Mouse (Mus musculus): ENCODE measurements around the gene Iqck.
A peak's percentile ranks its signal among the peaks of the same experiment; 100 is the strongest.

Iqck gene

GRCm38 (mm10) chr7:118911571-118911970 lies 56.0 kb downstream of the Iqck start:
- no peak for DNase-seq (ENCODE audit: low read depth, low spot score)

GRCm38 (mm10) chr7:118912049-118912490 lies 56.5 kb downstream of the Iqck start:
- no peak for DNase-seq (ENCODE audit: low read depth, low spot score)

- no peak for DNase-seq (ENCODE audit: low read depth, low spot score)
Observed at GRCm38 (mm10) chr7:118914561-118915165, 59.1 kb downstream of the Iqck start.

DNA sequence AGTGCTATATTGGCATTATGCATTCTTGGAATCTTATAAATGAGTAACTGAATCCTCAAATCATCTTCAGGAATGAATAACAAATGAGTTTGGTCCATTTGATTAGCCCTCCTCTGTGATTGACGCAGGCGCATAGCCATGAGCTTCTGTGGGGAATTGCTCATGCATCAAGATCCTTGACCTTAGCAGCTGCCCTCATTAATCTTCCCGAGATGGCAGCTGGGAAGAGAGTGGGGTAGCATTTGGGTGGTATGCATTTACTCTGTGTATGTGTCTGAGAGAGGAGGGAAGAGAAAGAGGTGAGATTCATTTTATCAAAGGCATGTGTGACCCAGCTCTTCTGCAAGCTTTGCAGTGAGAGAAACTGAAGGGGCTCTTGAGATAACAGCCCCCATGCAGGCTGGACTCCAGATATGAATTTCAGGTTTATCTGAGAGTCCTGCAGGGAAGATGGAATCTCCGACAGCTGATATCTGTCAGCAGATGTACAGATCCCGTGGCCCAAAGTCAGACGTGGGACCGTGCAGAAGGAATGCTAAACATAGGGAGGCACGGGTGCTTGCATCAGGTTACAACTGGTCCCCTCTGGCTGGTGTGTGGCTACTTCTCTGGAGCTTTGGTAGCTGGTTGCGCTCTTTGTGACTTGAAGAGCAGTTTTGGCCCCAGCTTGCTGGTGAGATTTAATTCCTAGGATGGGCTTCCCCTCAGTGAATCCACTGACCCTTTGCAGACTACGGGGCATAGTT lies 63.9 kb downstream of the Iqck start:
- no peak for DNase-seq (ENCODE audit: low read depth, low spot score)

DNA sequence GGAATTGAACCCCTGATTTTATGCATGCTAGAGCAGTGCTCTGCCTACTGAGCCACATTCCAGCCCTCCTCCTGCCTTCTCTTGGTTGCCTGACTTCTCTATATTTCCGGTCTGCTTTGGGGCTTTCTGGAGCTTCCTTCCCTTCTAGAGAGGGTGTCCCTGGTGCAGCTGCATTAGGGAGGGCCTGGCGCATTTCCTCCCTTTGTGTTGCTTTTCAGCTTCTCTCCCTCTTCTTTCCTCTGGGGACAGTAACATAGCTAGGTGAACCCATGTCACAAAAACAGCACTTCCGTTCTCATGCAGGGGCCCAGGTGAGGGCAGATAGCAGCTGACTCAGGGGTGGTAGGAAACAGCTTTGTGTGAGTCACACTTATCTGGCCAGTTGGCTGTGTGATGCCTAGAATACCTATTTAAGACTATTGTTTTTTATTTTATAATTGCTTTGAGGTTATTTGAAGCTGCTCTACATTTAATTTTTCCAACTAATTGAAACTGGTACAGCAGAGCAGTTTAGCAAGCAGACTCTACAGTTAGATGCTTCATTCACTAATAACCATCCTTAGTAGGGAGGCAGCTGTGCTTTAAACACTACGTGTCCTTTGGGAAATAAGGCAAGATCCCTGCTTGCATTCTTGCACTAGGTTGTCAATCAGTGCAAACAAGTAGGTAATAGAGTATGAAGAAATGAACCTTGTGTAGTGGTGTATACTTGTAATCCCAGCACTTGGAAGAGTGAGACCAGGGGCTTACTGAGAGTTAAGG lies 67.1 kb downstream of the Iqck start:
- peak; percentile 10 for DNase-seq (ENCODE audit: low read depth, low spot score)

DNA sequence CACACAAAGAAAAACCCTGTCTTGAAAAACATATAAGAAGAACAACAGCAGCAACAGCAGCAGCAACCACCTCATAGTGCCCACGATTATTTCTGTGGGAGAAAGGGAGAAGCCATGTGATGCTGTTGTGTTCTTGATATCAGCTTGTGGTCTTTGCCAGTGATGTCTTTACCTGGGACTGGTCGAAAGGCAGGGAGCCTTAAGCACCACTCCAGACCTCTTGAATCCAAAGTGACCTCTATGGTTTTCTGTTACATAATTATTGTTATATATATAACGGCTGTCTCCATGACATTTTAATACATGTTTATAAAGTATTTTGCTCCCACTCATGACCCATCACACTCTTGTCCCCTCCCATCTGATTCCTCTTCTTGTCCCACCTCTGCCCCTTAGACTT lies 70.0 kb downstream of the Iqck start:
- no peak for DNase-seq (ENCODE audit: low read depth, low spot score)

GRCm38 (mm10) chr7:118926516-118927260 lies 71.1 kb downstream of the Iqck start:
- no peak for DNase-seq (ENCODE audit: low read depth, low spot score)

DNA sequence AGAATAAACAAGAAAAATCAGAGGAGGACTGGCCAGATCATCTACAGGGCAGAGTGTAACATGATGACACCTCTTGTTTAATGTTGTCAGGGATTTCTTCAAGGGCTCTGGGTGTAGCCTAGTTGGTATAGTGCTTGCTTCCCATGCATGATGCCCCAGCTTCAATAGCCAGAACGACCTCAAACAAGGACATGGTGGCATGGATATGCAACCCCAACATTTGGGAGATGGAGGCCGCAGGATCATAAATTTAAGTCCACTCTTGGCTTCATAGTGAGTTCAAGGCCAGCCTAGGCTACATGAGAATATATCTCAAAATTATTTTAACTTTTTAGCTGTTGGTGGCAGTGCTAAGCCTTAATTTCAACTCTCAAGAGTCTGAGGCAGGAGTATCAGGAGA lies 71.7 kb downstream of the Iqck start:
- no peak for DNase-seq (ENCODE audit: low read depth, low spot score)

DNA sequence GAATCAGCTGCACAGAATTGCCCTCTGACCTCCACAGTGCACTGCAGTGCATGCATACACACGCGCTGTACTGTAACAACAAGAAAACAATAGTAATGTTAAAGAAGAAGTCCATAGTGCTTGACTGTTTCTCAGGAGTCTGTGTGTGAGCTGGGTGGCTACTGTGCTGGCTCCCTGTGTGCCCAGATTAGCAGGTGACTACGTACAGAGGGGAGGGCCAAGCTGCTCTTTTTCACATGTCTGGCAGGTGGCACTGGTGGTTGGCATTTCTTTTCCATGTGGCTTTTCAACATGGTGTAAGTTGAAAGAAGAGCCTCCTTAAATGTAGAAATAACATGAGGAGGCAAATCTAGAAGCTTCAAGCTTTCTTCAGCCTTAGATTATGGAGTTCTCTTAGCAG lies 72.8 kb downstream of the Iqck start:
- no peak for DNase-seq (ENCODE audit: low read depth, low spot score)

GRCm38 (mm10) chr7:118928916-118929315 lies 73.4 kb downstream of the Iqck start:
- DNase-seq (ENCODE audit: low read depth, low spot score), result no peak

DNA sequence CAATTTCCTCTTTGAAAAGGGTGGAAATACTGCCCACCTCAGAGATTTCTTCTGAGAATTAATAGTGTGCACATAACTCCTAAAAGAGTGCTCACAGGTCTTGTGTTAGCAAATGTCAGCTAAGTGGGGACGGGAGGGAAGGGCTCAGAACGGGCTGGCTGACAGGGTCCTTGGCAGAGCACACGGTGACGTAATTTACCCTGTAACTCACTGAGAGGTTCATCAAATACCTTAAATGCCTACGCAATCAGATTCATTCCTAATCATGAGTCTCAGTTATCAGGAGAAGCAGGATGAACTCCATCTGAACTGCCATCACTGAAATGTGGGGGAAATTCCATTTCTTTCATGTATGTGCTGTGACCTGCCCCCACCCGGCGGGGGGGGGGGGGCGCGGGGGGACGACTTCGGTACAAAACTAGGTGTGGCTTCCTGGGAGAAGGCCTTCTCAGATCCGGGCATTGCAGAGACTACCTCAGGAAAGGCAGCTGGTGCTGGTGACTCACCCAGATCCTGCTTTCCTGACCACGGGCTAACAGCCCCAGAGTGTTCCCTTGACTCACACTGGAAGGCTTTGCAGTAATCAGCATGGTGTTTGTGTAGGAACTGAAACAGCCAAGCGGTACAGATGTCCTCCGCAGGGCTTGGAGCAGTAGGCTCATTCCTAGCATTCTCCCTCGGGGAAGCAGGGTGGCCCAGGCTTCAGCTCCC lies 74.2 kb downstream of the Iqck start:
- no peak for DNase-seq (ENCODE audit: low read depth, low spot score)

GRCm38 (mm10) chr7:118931502-118932395 lies 76.2 kb downstream of the Iqck start:
- no peak for DNase-seq (ENCODE audit: low read depth, low spot score)

- no peak for DNase-seq (ENCODE audit: low read depth, low spot score)
Observed at GRCm38 (mm10) chr7:118935306-118935705, 79.8 kb downstream of the Iqck start.

DNA sequence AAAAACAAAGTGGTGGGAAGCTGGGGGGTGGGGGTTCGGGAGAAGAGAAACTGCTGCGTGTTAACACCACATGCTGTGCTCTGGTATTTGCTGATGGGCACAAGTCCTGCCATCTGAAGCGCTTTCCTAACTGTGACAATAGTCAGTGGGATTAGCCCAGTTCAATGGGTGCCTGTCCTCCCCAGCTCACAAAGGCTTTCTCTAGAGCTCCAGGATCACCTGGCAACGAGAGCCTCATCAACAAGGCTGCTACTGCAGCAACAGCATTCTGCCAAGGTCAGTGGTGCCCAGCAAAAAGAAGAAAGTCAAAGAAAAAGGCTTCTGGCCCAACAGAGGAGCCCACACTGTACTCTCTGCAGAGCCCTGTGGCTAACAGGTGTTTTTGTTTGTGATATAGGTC lies 81.3 kb downstream of the Iqck start:
- DNase-seq (ENCODE audit: low read depth, low spot score), result no peak

- no peak for DNase-seq (ENCODE audit: low read depth, low spot score)
Observed at GRCm38 (mm10) chr7:118937469-118938387, 82.2 kb downstream of the Iqck start.

DNA sequence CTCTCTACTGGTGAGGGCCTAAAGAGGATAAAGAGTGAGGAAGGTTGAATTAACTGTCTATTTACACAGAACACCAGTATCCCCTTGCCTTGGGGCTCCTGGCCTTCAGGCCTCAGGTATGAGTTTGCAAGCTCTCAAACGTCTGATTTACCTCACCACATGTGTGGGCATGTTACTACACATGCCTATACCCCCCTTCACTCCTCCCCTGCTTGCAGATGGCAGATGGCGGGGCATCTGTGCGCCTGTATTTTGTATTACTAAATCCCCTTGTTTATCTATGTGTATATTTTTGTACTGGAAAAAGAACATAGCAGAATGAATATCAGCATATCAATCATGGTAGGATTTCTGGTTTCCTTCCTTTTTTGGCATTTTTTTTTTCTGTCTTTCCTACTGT lies 86.7 kb downstream of the Iqck start:
- no peak for DNase-seq (ENCODE audit: low read depth, low spot score)

GRCm38 (mm10) chr7:118943170-118943569 lies 87.6 kb downstream of the Iqck start:
- DNase-seq (ENCODE audit: low read depth, low spot score), result no peak

DNA sequence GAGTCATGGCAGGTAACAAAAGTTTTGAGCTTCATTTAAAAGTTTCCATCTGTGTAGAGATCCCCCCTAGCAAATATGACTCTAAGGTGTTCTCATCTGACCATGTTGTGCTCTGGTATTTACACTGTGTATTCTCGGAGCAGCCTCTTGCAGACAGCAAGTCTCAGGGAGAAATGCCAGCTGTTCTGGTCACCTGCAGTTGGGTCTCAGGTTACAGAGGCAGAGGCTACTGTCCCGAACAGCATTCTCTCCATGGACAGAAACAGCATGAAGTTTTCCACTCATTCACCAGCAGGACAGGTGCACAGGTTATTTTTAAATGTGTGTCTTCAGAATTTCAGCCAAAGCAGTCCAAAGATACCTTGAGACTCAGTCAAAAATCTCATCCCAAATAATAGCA lies 89.3 kb downstream of the Iqck start:
- no peak for DNase-seq (ENCODE audit: low read depth, low spot score)

- no peak for DNase-seq (ENCODE audit: low read depth, low spot score)
Observed at GRCm38 (mm10) chr7:118947241-118947640, 91.7 kb downstream of the Iqck start.

All from CD4-positive helper T cell, adult 2 months (primary cell).